Mouse (Mus musculus): ENCODE data around the gene Wdr59.

DNA sequence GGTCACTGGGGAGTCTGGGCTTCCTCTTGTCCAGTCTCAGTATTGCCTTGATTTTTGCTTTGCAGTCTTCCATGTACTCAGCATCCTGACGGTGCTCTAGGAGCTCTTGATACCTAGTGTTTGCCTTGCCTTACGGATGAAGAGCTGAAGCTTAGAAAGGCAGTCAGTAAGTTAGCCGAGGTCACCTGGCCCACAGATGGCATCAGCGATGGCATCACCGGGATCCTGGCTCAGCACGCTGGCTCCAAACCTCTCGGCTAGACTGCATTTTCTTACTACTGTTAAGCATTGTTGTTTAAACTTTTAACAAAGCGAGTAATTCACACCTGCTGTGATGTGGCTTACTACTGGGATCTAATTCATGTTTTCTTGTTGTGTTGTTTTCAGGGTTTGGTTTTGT lies 8.4 kb downstream of the Wdr59 start:
- TF ChIP-seq POLR2A (IDR thresholded peaks at IDR 0.05; ENCODE audit: borderline replicate concordance, low read depth, low read length) (no peak), CTCF (IDR thresholded peaks at IDR 0.05; ENCODE audit: low read depth, low read length) (no peak)

Measured in bone marrow macrophage, adult 2 months (primary cell).